19 mouse cellular contexts compared by ENCODE assay signal in the genomic region with DNA sequence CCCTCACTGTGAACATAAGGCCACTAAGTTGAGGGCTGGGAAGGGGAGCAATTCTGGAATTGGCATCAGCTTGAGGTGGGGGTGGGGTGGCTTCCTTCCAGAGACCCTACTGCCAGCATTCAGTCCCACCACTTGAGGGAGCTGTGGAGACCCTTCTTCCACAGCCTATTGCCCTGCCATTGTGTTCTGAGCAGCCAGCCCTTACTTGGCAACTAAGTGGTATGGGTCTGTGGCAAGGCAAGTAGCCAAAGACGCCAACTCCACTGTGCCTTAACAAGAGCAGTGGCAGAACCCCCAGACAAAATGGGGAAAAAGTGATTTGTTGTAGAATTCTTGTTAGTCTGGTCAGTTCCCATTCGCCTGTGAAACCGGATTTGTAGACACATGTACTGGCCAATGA.
DNase-seq lines count a peak whose midpoint lies in the region; ATAC-seq and TF ChIP-seq lines count a peak whose summit lies in the region.
"Had no signal": no experiment of that assay in that cellular context is flagged by ENCODE, and none has a peak within 500 bp of the region (broad histone marks: within the 10 kb centered on the region; RNA-seq: fewer than 3 reads in every experiment).

No protein-coding gene starts in this region.

- no peaks in the 10 kb centered on the region for H3K79me2 ChIP-seq in myocyte (ENCODE audit: control insufficient read depth, insufficient read depth)

- TF ChIP-seq CTCF in cerebellum, adult 2 months (IDR thresholded peaks at IDR 0.05; ENCODE audit: borderline replicate concordance, insufficient read depth, low read depth, low read length) = no peak
- TF ChIP-seq CTCF in lung, embryonic 14.5 days (IDR thresholded peaks at IDR 0.05; ENCODE audit: low read depth) = peak; percentile 38

- no peak overlapping the region for H3K9ac ChIP-seq in lung, embryonic 14.5 days
- H3K9ac ChIP-seq: embryonic facial prominence, embryonic 15.5 days; hindbrain, embryonic 12.5 days; liver, embryonic 12.5 days had no signal

- no peak for ATAC-seq in lung, embryonic 14.5 days (ENCODE audit: insufficient read depth)
- ATAC-seq: forebrain, embryonic 14.5 days; liver, embryonic 12.5 days had no signal

- no peak for TF ChIP-seq POLR2A in cerebellum, adult 2 months (IDR thresholded peaks at IDR 0.05; ENCODE audit: borderline replicate concordance, insufficient read depth, low read length)
- no peak for TF ChIP-seq POLR2A in myocyte (IDR thresholded peaks at IDR 0.05; ENCODE audit: insufficient read length, low read depth)

- no peaks in the 10 kb centered on the region for H3K4me1 ChIP-seq in cerebellum, adult 2 months (ENCODE audit: control insufficient read depth, insufficient read depth, low read length)
- H3K4me1 ChIP-seq in lung, embryonic 14.5 days (ENCODE audit: insufficient read depth) = peaks cover 10% of the 10 kb centered on the region
- H3K4me1 ChIP-seq: liver, embryonic 12.5 days; midbrain, embryonic 10.5 days had no signal

- H3K27me3 ChIP-seq in cerebellum, adult 2 months (ENCODE audit: control insufficient read depth, insufficient read depth, low read length) = no peaks in the 10 kb centered on the region
- H3K27me3 ChIP-seq in lung, embryonic 14.5 days (ENCODE audit: insufficient read depth, low read length) = no peaks in the 10 kb centered on the region
- H3K27me3 ChIP-seq in myocyte (ENCODE audit: control insufficient read depth, insufficient read depth, insufficient read length) = no peaks in the 10 kb centered on the region
- H3K27me3 ChIP-seq: embryonic facial prominence, embryonic 15.5 days; hindbrain, embryonic 12.5 days; liver, embryonic 12.5 days had no signal

- no peak overlapping the region for H3K27ac ChIP-seq in cerebellum, adult 2 months (ENCODE audit: insufficient read depth, low read length)
- H3K27ac ChIP-seq in lung, embryonic 14.5 days (ENCODE audit: low read depth) = no peak overlapping the region
- H3K27ac ChIP-seq: embryonic facial prominence, embryonic 15.5 days; hindbrain, embryonic 12.5 days; liver, embryonic 12.5 days; midbrain, embryonic 10.5 days had no signal

- WGBS in cerebellum, adult 2 months = 78% methylated on average over 3 of the region's 3 CpGs
- 86% methylated on average over 3 of the region's 3 CpGs for WGBS in lung, embryonic 14.5 days

- H3ac ChIP-seq in myocyte (ENCODE audit: control insufficient read depth, insufficient read length) = no peak overlapping the region

- H3K4me3 ChIP-seq in cerebellum, adult 2 months (replicated peaks; ENCODE audit: insufficient read depth, low read depth, low read length) = no peak overlapping the region
- H3K4me3 ChIP-seq in lung, embryonic 14.5 days (ENCODE audit: low read depth, low read length) = no peak overlapping the region
- no peak overlapping the region for H3K4me3 ChIP-seq in myocyte
- H3K4me3 ChIP-seq: embryonic facial prominence, embryonic 15.5 days; hindbrain, embryonic 12.5 days; liver, embryonic 12.5 days; midbrain, embryonic 10.5 days had no signal

- H3K4me2 ChIP-seq in lung, embryonic 14.5 days = no peak overlapping the region
- H3K4me2 ChIP-seq in myocyte (ENCODE audit: low read depth) = peak overlapping the region; percentile 80
- H3K4me2 ChIP-seq: embryonic facial prominence, embryonic 15.5 days; hindbrain, embryonic 12.5 days; liver, embryonic 12.5 days had no signal

- peak; percentile 16 to 39 for DNase-seq in cerebellum, postnatal 10 days
- no peak for DNase-seq in cerebellum, adult 2 months
- no peak for DNase-seq in lung, embryonic 14.5 days
- DNase-seq in lung, postnatal 36 days = no peak
- peak; percentile 24 for DNase-seq in ES-CJ7 (ENCODE audit: low read depth, low spot score)
- no peak for DNase-seq in gastrocnemius, postnatal 25 days
- DNase-seq in neural tube, embryonic 10.5 days (ENCODE audit: extremely low spot score, low spot score) = no peak
- DNase-seq: adrenal gland, postnatal 14 days; B cell, adult 2 months; gastrocnemius, postnatal 14 days; kidney, adult 11 months; lung, postnatal 10 days; right cerebral cortex, postnatal 25 days had no signal

- no peaks in the 10 kb centered on the region for H3K36me3 ChIP-seq in lung, embryonic 14.5 days (ENCODE audit: insufficient read depth)
- H3K36me3 ChIP-seq in myocyte (ENCODE audit: control insufficient read depth, insufficient read depth) = no peaks in the 10 kb centered on the region
- H3K36me3 ChIP-seq: embryonic facial prominence, embryonic 15.5 days; hindbrain, embryonic 12.5 days; liver, embryonic 12.5 days; midbrain, embryonic 10.5 days had no signal

- H3K9me3 ChIP-seq in lung, embryonic 14.5 days (ENCODE audit: low read depth, low read length) = no peaks in the 10 kb centered on the region
- H3K9me3 ChIP-seq: embryonic facial prominence, embryonic 15.5 days; hindbrain, embryonic 12.5 days; liver, embryonic 12.5 days; midbrain, embryonic 10.5 days had no signal

TF ChIP-seq in myocyte, 11 proteins besides CTCF, POLR2A, EP300 and RAD21:
- no peak for TF ChIP-seq MYOG (IDR thresholded peaks at IDR 0.05; ENCODE audit: control insufficient read depth in 1 of 3, insufficient read depth in 1 of 3, insufficient read length in 2 of 3, low read depth in 2 of 3)
TF ChIP-seq in myocyte: peak in this region for 0.

Comparison
In these comparisons a context has a peak if more than half of its experiments do, and no peak if none do; other contexts are left out.
1. DNase-seq: peak in cerebellum, postnatal 10 days (2 of 2) and ES-CJ7 (single experiment); none in cerebellum, adult 2 months (0 of 2), lung, embryonic 14.5 days (single experiment), lung, postnatal 36 days (single experiment), gastrocnemius, postnatal 25 days (single experiment) and neural tube, embryonic 10.5 days (single experiment).